Mouse (Mus musculus): ENCODE measurements around the gene Sorbs2.

Sorbs2 gene

GRCm38 (mm10) chr8:45507634-45508321 is at the start of gene Sorbs2:
Sorbs2 (plus strand) TSS chr8:45507788.
- peak; percentile 11 for DNase-seq

DNA sequence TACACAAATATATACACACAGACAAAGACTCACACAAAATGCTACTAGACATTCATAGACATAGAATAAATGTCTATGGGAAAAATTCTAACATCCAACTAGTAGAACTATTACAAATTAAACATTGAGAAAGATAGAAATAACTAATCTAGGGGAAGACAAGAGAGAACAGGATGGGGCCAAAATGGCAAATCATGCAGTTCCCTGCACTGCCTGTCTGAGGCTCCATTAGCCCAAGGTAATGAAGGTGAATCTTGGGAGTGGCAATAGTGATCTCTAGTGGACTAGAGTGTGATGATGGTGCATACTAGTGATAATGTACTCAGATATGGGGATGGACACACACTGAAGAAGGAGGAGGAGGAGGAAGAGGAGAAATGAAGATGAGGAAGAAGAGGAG is 49.7 kb upstream of the Sorbs2 start:
- no peak for DNase-seq

- DNase-seq: no peak
Observed at GRCm38 (mm10) chr8:45469006-45469405, 38.6 kb upstream of the Sorbs2 start.

- no peak for DNase-seq
Observed at GRCm38 (mm10) chr8:45469507-45470178, 37.9 kb upstream of the Sorbs2 start.

GRCm38 (mm10) chr8:45480886-45481285 is 26.7 kb upstream of the Sorbs2 start:
- no peak for DNase-seq

GRCm38 (mm10) chr8:45486281-45486680 is 21.3 kb upstream of the Sorbs2 start:
- DNase-seq: no peak

DNA sequence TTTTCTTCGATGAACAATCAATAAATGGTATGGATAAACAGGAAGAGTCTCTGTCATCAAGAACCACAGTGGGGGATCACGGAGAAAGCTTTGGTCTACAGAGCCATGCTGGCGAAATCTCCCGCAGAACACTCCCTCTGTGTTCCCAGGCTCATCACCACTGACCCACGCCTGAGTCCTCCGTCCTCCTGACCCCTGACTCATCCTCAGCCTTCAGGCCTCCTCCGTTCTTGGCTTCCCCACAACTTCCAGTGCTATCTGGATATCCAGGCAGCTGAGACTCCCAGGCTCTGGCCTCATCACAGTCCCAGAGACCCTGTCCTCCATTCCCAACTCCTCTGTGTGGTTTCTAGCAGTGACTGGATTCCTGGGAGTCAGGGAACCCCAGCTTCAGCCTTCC is 3.6 kb upstream of the Sorbs2 start:
- no peak for DNase-seq

- no peak for DNase-seq
Observed at GRCm38 (mm10) chr8:45506376-45506775, 1.2 kb upstream of the Sorbs2 start.

DNA sequence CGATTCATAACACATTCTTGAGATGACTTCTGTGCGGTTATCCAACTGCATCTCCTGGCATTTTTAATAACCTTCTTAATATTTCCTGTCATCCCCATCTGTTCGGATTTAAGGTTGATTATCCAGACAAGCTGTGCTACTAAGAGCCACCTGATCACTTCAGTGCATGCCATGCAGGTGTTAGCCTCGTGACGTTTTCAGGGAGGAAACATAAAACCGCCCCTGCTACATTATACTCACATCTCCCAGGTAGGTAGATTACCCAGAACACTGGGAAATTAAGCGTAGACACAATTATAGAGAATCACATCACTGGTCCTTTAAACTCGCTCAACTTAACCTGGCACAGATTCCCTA is 333 bp upstream of the Sorbs2 start:
- DNase-seq: no peak

DNA sequence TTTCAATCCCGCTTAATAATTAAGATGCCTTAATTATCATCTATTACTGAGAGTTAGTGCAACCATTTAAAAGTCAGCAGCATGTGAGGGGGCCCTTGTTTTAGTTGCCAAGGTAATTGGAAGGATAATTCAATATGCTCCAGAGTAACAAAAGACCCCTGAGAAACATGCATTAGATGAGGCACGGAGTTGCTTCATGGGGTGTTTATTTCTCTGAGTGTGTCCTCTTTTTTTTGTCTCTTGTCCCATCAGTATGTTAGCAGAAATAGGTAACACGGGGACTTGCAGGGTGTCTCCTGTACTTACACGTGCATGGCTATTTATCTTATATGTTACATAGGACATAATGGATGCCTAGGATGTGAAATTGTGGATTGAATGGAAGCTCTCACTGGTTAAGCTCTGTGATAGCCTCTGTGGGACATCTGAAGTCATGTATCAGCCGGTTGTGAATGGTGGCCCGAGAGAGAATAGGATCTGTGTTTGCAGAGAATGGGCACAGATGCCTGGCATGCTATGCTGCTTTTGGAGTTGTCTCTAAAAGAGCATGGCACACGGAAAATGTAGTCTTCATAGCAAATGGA is 1.0 kb downstream of the Sorbs2 start:
- no peak for DNase-seq

GRCm38 (mm10) chr8:45512369-45512768 is 4.8 kb downstream of the Sorbs2 start:
- DNase-seq: peak; percentile 16

- no peak for DNase-seq
Observed at GRCm38 (mm10) chr8:45521595-45521994, 14.0 kb downstream of the Sorbs2 start.

GRCm38 (mm10) chr8:45527708-45528107 is 20.1 kb downstream of the Sorbs2 start:
- no peak for DNase-seq

DNA sequence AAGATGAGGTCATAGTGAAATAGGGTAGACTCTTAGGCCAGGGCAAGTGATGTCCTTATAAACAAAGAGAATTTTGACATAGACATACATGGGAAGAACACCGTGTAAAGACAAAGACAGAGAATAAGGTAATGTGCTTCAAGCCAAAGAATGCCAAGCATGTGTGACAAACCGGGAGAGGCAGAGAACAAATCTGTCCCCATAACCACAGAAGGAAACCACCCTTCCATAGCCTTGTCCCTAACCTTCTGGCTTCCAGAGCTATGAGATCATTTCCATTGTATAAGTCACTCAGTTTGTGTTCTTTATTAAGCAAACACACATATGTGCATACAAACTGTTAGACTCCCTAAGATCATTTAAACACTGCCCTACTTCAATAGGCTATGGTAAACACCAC is 21.3 kb downstream of the Sorbs2 start:
- DNase-seq: no peak

DNA sequence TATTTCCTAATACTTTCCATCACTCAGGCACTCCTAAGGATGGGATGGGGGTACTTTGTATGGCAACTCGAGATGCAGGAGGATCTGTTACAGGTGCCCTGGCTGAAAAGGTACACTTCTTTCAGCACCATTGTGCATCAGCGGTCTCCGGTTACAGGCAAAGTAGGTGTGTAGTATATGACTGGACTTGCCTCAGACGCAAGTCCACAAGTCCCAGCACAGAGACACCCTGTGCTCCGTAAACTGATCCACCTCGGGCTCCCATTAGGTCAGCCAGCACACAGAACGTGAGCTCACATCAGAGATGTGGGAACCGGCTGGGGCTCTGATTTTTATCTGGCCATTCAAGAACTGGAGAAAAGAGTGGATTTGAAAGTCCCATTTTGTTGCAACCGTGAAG is 29.0 kb downstream of the Sorbs2 start:
- no peak for DNase-seq

DNA sequence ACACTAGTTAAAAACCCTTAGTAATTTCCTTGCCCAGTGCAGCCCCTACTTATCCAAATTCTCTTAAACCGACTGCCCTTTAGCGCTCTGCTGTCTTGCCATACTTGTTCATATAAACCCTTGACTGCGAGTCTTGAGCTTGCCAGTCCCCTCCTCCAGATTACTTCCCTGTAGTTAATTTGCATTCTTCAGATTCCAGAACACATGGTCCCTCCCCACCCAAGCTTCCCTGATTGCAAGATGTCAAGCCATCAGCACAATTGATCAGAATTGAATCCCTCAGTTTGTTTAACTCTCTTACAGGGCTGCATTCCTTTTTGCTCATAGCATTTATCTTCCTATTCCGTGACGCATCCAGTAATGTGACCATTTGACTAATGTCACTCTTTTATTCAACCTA is 32.9 kb downstream of the Sorbs2 start:
- no peak for DNase-seq

DNA sequence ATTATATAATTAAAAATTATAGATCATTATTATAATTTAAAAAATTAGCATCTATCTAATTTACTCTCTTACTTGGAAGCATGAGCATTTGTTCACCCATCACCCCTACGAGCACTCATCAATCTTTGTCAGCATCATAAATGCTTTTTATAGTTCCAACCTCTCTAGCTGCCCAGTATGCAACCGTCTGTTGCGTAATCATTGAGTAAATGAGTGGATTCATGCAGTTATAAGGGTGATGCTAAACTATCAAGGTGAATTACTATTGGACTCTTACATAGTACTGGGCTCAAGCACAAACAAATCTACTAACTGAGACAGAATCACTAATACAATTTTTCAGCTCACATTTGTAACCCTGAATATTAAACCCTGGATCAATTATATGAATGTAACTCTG is 44.6 kb downstream of the Sorbs2 start:
- DNase-seq: no peak

- DNase-seq: no peak
Observed at GRCm38 (mm10) chr8:45554627-45555026, 47.0 kb downstream of the Sorbs2 start.

GRCm38 (mm10) chr8:45557936-45558335 is 50.3 kb downstream of the Sorbs2 start:
- peak; percentile 26 for DNase-seq

DNA sequence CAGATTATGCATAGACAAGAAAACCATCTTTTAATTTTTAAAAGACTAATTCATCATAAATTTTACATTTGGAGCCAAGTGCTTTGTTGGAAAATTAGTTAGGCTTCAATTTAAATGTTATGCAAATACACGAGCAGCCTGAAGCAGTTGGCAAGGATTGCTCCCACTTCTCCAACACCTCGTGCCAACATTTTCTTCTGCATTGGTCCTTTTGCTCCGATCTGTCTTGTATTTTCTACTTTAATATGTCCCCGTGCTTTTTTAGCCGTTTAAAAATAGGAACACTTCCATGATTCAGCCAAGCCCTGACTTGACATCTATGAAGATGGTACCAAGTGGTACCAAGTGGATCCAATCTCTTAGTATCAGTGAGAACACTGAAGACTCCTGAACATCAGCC is 50.8 kb downstream of the Sorbs2 start:
- peak; percentile 31 for DNase-seq

DNA sequence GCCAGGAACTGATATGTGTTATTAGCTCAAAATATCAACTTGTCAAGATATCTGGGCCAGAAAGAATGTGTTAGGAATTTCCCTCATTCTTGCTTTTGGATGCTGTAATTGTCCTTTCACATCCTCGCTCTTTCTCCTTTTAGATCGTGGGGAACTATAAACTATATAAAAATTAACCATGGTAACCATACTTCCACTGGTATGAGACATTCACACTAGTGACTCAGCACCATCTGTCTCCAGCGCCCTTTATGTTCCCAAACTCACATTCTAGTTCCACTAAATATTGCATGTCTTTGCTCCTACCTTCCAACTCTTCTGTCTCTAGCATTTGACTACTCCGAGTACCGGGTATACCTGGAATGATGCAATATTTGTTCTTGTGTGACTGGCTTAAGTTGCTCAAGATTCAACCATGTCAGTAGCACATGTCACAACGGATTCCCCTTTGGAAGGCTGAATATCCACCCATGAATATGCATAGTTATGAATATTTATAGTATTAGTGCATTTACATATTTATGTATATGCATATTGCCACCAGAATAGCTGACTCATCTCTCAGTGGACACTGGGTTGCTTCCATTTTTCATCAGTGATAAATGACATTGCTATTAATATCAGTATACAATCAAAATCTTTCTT is 51.7 kb downstream of the Sorbs2 start:
- peak; percentile 58 for DNase-seq

GRCm38 (mm10) chr8:45565189-45565588 is 57.6 kb downstream of the Sorbs2 start:
- no peak for DNase-seq

- no peak for DNase-seq
Observed at GRCm38 (mm10) chr8:45570117-45570516, 62.5 kb downstream of the Sorbs2 start.

Data from layer of hippocampus, adult 9-11 months (tissue).